Mouse (Mus musculus) spleen, postnatal 14 days (tissue): Measurements from ENCODE around the gene D130043K22Rik.
"Not testable (repeated sequence)": the region's sequence is repeated elsewhere in the genome, so short reads cannot be mapped to it uniquely, and the experiment has no call there.

Experiments used
- DNase-seq, 2 experiments: peaks; one replicate each; pipeline ENCODE4 v3.0.0; 2021 to 2022; ENCODE audit warnings: low spot score in 2 of 2

The D130043K22Rik gene

GRCm38 (mm10) chr13:24831353-24832130 is 13.4 kb upstream of the D130043K22Rik start, which contains the start of the genes Acot13 and Tdp2:
Gene Acot13, minus strand, starts transcription at chr13:24831540.
Gene Tdp2, plus strand, starts transcription at chr13:24831679.
- peak; percentile 89 for DNase-seq

- DNase-seq = no peak
These were observed 12.7 kb upstream of the D130043K22Rik start for GRCm38 (mm10) chr13:24832131-24832810.

- no peak for DNase-seq
These were observed 12.2 kb upstream of the D130043K22Rik start for GRCm38 (mm10) chr13:24832811-24833155.

GRCm38 (mm10) chr13:24837765-24838164 is 7.2 kb upstream of the D130043K22Rik start:
- DNase-seq = not testable (repeated sequence)

GRCm38 (mm10) chr13:24839831-24840230 is 5.1 kb upstream of the D130043K22Rik start:
- DNase-seq = no peak

- DNase-seq = no peak
These were observed 3.2 kb upstream of the D130043K22Rik start for GRCm38 (mm10) chr13:24841702-24842101.

- no peak for DNase-seq
These were observed 4.4 kb downstream of the D130043K22Rik start for GRCm38 (mm10) chr13:24849318-24849717.

GRCm38 (mm10) chr13:24851989-24852388 is 7.1 kb downstream of the D130043K22Rik start:
- no peak for DNase-seq

- DNase-seq = no peak
These were observed 7.6 kb downstream of the D130043K22Rik start for GRCm38 (mm10) chr13:24852570-24852969.

- DNase-seq = no peak
These were observed 14.2 kb downstream of the D130043K22Rik start for GRCm38 (mm10) chr13:24859115-24859514.

GRCm38 (mm10) chr13:24861084-24861483 is 16.1 kb downstream of the D130043K22Rik start:
- no peak for DNase-seq

- DNase-seq = no peak
These were observed 17.1 kb downstream of the D130043K22Rik start for GRCm38 (mm10) chr13:24862021-24862420.

- peak; percentile 25 to 42 for DNase-seq
These were observed 17.6 kb downstream of the D130043K22Rik start for GRCm38 (mm10) chr13:24862520-24862919.

GRCm38 (mm10) chr13:24866430-24867402 is 21.8 kb downstream of the D130043K22Rik start:
- DNase-seq = no peak

GRCm38 (mm10) chr13:24867789-24868188 is 22.9 kb downstream of the D130043K22Rik start:
- no peak for DNase-seq

GRCm38 (mm10) chr13:24868233-24868632 is 23.3 kb downstream of the D130043K22Rik start:
- DNase-seq = no peak

GRCm38 (mm10) chr13:24879359-24880040 is 34.6 kb downstream of the D130043K22Rik start:
- no peak for DNase-seq

- DNase-seq = no peak
These were observed 35.3 kb downstream of the D130043K22Rik start for GRCm38 (mm10) chr13:24880208-24880607.

- DNase-seq = no peak
These were observed 35.8 kb downstream of the D130043K22Rik start for GRCm38 (mm10) chr13:24880704-24881103.

- DNase-seq = no peak
These were observed 37.5 kb downstream of the D130043K22Rik start for GRCm38 (mm10) chr13:24882411-24882810.

- DNase-seq = no peak
These were observed 44.6 kb downstream of the D130043K22Rik start for GRCm38 (mm10) chr13:24889554-24889953.
